Mouse (Mus musculus) heart, adult 2 months (tissue): ENCODE measurements around the gene Pnpla5. TPM values are rescaled to one million over a fixed set of nuclear protein-coding genes. Genes with fewer than 3 reads are reported as not detected.

Experiments
- DNase-seq, 2 experiments: peaks; one replicate each; pipeline ENCODE4 v3.0.0; 2021
- H3K27ac ChIP-seq: fragments of 200-600 bp; 2 replicates; pipeline ENCODE4 v1.8.1; 2022
- H3K27me3 ChIP-seq: fragments of 200-500 bp; 2 replicates; pipeline ENCODE4 v1.6.1; 2012; ENCODE audit warnings: mild to moderate bottlenecking, low read length, inconsistent platforms, mixed read lengths; ENCODE audit not compliant: control insufficient read depth, insufficient read depth
- H3K36me3 ChIP-seq: fragments of 200-500 bp; 2 replicates; pipeline ENCODE4 v1.6.1; 2012; ENCODE audit warnings: low read length, inconsistent platforms; ENCODE audit not compliant: control insufficient read depth, insufficient read depth
- H3K4me1 ChIP-seq: fragments of 200-500 bp; 2 replicates; pipeline ENCODE4 v1.6.1; 2011; ENCODE audit warnings: low read length; ENCODE audit not compliant: control insufficient read depth, insufficient read depth
- H3K4me3 ChIP-seq: fragments of 200-600 bp; 2 replicates; pipeline ENCODE4 v1.8.1; 2022
- H3K79me2 ChIP-seq: fragments of 200-500 bp; replicated peaks from 2 replicates; pipeline ENCODE4 v1.6.1; 2012; ENCODE audit warnings: mild to moderate bottlenecking, inconsistent platforms, low read length, moderate library complexity, mixed read lengths; ENCODE audit not compliant: control insufficient read depth, insufficient read depth
- H3K9ac ChIP-seq: fragments of 200-500 bp; 2 replicates; pipeline ENCODE4 v1.6.1; 2012; ENCODE audit warnings: low read depth, mild to moderate bottlenecking, control low read depth, inconsistent platforms, low read length, mixed read lengths
- CTCF ChIP-seq: fragments of 200-600 bp; IDR thresholded peaks from 2 replicates; pipeline ENCODE4 v1.8.1; 2022; ENCODE audit warnings: antibody characterized with exemption, mild to moderate bottlenecking, moderate library complexity
- EP300 ChIP-seq: fragments of 200-500 bp; IDR thresholded peaks from 2 replicates; pipeline ENCODE4 v1.6.1; 2011; ENCODE audit warnings: low read depth, low read length, control low read depth; ENCODE audit not compliant: insufficient read depth
- POLR2A ChIP-seq: fragments of 200-500 bp; IDR thresholded peaks from 2 replicates; pipeline ENCODE4 v1.6.1; 2011; ENCODE audit warnings: mild to moderate bottlenecking, low read depth, low read length, control low read depth; ENCODE audit not compliant: insufficient read depth
- WGBS: fragments of 180-500 bp; shearing (Covaris S2); methylation state at CpG from one replicate; pipeline ENCODE4 v1.1.7; 2018; 5-methylcytosine and 5-hydroxymethylcytosine counted together
- intact Hi-C: fragments of 180-260 bp; cut with DNase I; formaldehyde crosslinking; loops from one replicate; pipeline ENCODE4 v1.15.1; 2025
- polyA plus RNA-seq: library from polyadenylated mRNA; depleted of rRNA; stranded (reverse); fragments of >200 nt; gene quantifications from 2 replicates; pipeline ENCODE4 v1.2.3, GENCODE M21; 2012
- total RNA-seq, 2 experiments: library from RNA; stranded (reverse); gene quantifications; 2 replicates each; pipeline ENCODE4 v1.2.3; 2021

Gene Pnpla5
- total and polyA plus RNA-seq, 3 experiments, result not detected

- 57% methylated on average over 8 of the region's 8 CpGs for WGBS
- Histone ChIP-seq H3K27me3 (0 out of 2 replicates have a peak, but pooled peaks cover 2% of the 10 kb centered on the region), H3K4me3 (no peak overlapping the region), H3K4me1 (no peaks in the 10 kb centered on the region), H3K79me2 (no peaks in the 10 kb centered on the region), H3K9ac (no peak overlapping the region), H3K27ac (no peak overlapping the region), H3K36me3 (no peaks in the 10 kb centered on the region)
- TF ChIP-seq EP300 (no peak), CTCF (no peak), POLR2A (no peak)
- DNase-seq, result peak in 1 of 2 experiments; percentile 36
- intact Hi-C loops, result no loop called here
Observed at GRCm38 (mm10) chr15:84096051-84096450, 26.9 kb downstream of the Pnpla5 start.

DNA sequence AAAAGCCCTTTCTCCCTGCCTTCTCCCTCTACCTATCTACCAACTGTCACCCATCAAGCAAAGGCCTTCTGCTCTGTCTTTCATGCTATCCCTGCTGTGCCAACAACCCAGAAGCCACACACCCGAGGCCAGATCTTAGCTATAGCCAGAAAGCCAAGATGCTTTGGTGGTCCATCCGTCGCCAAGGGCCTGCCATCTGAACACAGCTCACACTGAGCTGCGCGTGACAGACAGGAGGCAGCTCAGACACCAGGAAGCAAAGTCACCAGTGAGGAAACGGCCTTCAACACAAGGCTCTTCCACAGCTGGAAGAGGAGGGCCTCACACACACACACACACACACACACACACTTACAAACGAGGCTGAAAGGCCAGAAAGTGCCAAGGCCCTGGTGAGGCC, 28.1 kb downstream of the Pnpla5 start:
- WGBS, result 57% methylated on average over 7 of the region's 7 CpGs
- H3K4me3 ChIP-seq, result no peak overlapping the region
- no peak overlapping the region for H3K9ac ChIP-seq
- DNase-seq, result no peak
- no peak for TF ChIP-seq POLR2A
- TF ChIP-seq CTCF, result no peak
- no peak for TF ChIP-seq EP300
- no peaks in the 10 kb centered on the region for H3K4me1 ChIP-seq
- no peaks in the 10 kb centered on the region for H3K79me2 ChIP-seq
- intact Hi-C loops, result no loop called here
- H3K27me3 ChIP-seq, result 0 out of 2 replicates have a peak, but pooled peaks cover 2% of the 10 kb centered on the region
- H3K36me3 ChIP-seq, result no peaks in the 10 kb centered on the region
- H3K27ac ChIP-seq, result no peak overlapping the region

- H3K4me3 ChIP-seq, result no peak overlapping the region
- H3K9ac ChIP-seq, result no peak overlapping the region
- intact Hi-C loops, result no loop called here
- no peaks in the 10 kb centered on the region for H3K27me3 ChIP-seq
- H3K4me1 ChIP-seq, result no peaks in the 10 kb centered on the region
- TF ChIP-seq POLR2A (no peak), CTCF (no peak), EP300 (no peak)
- 38% methylated on average over 9 of the region's 9 CpGs for WGBS
- no peaks in the 10 kb centered on the region for H3K79me2 ChIP-seq
- H3K27ac ChIP-seq, result no peak overlapping the region
- no peak for DNase-seq
- no peaks in the 10 kb centered on the region for H3K36me3 ChIP-seq
Observed at GRCm38 (mm10) chr15:84086775-84087174, 36.2 kb downstream of the Pnpla5 start.

DNA sequence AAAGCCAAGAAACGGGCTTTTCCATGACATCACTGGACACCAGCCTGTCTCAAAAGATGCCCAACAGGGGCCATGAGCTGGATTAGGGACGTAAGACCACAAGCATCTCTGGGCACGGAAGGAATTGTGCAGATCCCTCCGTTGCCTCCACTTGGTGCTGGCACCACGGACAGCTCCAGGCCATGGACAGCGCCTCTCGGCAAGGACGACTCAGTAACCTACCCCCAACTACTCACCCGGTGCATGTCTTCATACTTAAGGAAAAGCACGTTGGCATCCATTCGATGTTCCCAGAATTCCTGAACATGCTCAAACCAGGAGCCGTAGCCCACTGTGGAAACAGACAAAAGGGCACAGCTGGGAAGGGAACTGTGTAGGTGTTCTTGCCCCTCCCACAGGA, 36.6 kb downstream of the Pnpla5 start:
- H3K9ac ChIP-seq, result no peak overlapping the region
- intact Hi-C loops, result no loop called here
- no peak for DNase-seq
- no peak overlapping the region for H3K4me3 ChIP-seq
- H3K27me3 ChIP-seq, result no peaks in the 10 kb centered on the region
- H3K27ac ChIP-seq, result no peak overlapping the region
- no peaks in the 10 kb centered on the region for H3K4me1 ChIP-seq
- WGBS, result 23% methylated on average over 12 of the region's 12 CpGs
- TF ChIP-seq CTCF, result no peak
- TF ChIP-seq EP300, result no peak
- H3K79me2 ChIP-seq, result no peaks in the 10 kb centered on the region
- no peaks in the 10 kb centered on the region for H3K36me3 ChIP-seq

DNA sequence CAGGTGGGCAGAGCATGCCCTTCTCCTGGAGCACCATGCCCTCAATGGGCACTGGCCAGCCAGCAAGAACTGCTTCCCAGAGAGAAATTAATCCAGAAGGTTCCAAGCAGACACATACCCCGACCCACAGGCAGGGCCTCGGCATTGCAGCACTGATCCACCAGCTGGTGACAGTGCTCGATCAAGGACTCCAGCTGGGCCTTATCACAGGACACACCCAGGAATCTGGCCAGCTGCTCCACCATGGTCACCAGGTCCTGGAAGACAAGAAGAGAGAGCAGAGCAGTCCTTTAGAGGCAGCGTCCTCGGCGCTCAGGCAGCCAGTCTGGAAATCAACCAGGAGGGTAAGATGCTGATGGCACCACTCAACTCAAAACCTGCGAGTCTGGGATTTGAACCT, 42.9 kb downstream of the Pnpla5 start:
- Histone ChIP-seq H3K27me3 (no peaks in the 10 kb centered on the region; the same call in 1 of the 2 replicates), H3K4me3 (no peak overlapping the region), H3K36me3 (no peaks in the 10 kb centered on the region), H3K27ac (no peak overlapping the region), H3K4me1 (no peaks in the 10 kb centered on the region), H3K9ac (no peak overlapping the region), H3K79me2 (no peaks in the 10 kb centered on the region)
- TF ChIP-seq POLR2A (no peak), CTCF (no peak), EP300 (no peak)
- DNase-seq, result no peak
- intact Hi-C loops, result no loop called here
- 40% methylated on average over 7 of the region's 7 CpGs for WGBS

DNA sequence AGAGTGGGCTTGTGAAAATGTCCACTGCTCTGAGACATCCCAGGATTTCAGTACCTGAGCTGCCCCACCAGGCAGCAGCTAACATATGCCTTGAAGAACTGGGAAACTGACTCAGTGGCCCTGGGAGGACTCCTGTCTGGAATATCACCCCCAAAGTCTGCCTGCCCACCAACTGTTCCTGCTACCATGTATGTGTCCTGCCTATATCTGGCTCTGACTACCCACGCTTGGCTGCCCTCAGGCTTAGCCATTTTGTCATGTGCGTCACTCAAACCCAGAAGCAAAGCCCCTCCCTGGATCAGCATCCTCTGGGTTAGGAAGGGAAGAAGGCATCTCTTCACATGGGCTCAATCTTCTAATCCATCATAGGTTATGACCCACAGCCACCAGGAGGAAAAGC, 43.5 kb downstream of the Pnpla5 start:
- no peak overlapping the region for H3K9ac ChIP-seq
- WGBS, result 76% methylated on average over 2 of the region's 2 CpGs
- H3K4me3 ChIP-seq, result no peak overlapping the region
- H3K36me3 ChIP-seq, result no peaks in the 10 kb centered on the region
- TF ChIP-seq EP300 (no peak), CTCF (no peak), POLR2A (no peak)
- no peak overlapping the region for H3K27ac ChIP-seq
- no peaks in the 10 kb centered on the region for H3K4me1 ChIP-seq
- no peak for DNase-seq
- intact Hi-C loops, result no loop called here
- no peaks in the 10 kb centered on the region; the same call in 1 of the 2 replicates for H3K27me3 ChIP-seq
- H3K79me2 ChIP-seq, result no peaks in the 10 kb centered on the region
